Mouse (Mus musculus): ENCODE data around the gene Rftn1. TPM values are rescaled to one million over a fixed set of nuclear protein-coding genes. Genes with fewer than 3 reads are reported as not detected.

The Rftn1 gene
- polyA plus RNA-seq, 1 experiment: 67.4 TPM

GRCm38 (mm10) chr17:50040727-50041410 is 149.6 kb downstream of the Rftn1 start:
- 84% methylated on average over 3 of the region's 3 CpGs for WGBS
- Histone ChIP-seq H3K27ac (ENCODE audit: insufficient read depth, low read length) (no peak overlapping the region), H3K36me3 (ENCODE audit: control insufficient read depth, insufficient read depth, low read length) (peaks cover 39% of the 10 kb centered on the region), H3K4me1 (ENCODE audit: control insufficient read depth, insufficient read depth, insufficient read length) (no peaks in the 10 kb centered on the region), H3K4me3 (ENCODE audit: extremely low read depth, insufficient read depth, insufficient read length) (no peak overlapping the region), H3K27me3 (ENCODE audit: control insufficient read depth, insufficient read depth, low read length) (no peaks in the 10 kb centered on the region)
- TF ChIP-seq POLR2A (IDR thresholded peaks at IDR 0.05; ENCODE audit: low read depth, low read length) (no peak), CTCF (IDR thresholded peaks at IDR 0.05; ENCODE audit: extremely low read depth, insufficient read depth, insufficient read length, insufficient replicate concordance) (no peak)
- DNase-seq (ENCODE audit: low read depth in 1 of 2, low spot score in 2 of 2): no peak

- WGBS: 93% methylated on average over 10 of the region's 10 CpGs
- peaks cover 39% of the 10 kb centered on the region for H3K36me3 ChIP-seq (ENCODE audit: control insufficient read depth, insufficient read depth, low read length)
- TF ChIP-seq CTCF (IDR thresholded peaks at IDR 0.05; ENCODE audit: extremely low read depth, insufficient read depth, insufficient read length, insufficient replicate concordance) (no peak), POLR2A (IDR thresholded peaks at IDR 0.05; ENCODE audit: low read depth, low read length) (no peak)
Measured at GRCm38 (mm10) chr17:50037882-50038665, 152.4 kb downstream of the Rftn1 start.

GRCm38 (mm10) chr17:50037416-50037815 is 153.1 kb downstream of the Rftn1 start:
- WGBS: 97% methylated on average over 4 of the region's 4 CpGs
- DNase-seq (ENCODE audit: low read depth in 1 of 2, low spot score in 2 of 2): no peak
- H3K4me3 ChIP-seq (ENCODE audit: extremely low read depth, insufficient read depth, insufficient read length): no peak overlapping the region
- H3K27me3 ChIP-seq (ENCODE audit: control insufficient read depth, insufficient read depth, low read length): no peaks in the 10 kb centered on the region
- no peak overlapping the region for H3K27ac ChIP-seq (ENCODE audit: insufficient read depth, low read length)
- H3K36me3 ChIP-seq (ENCODE audit: control insufficient read depth, insufficient read depth, low read length): peaks cover 38% of the 10 kb centered on the region
- TF ChIP-seq CTCF (IDR thresholded peaks at IDR 0.05; ENCODE audit: extremely low read depth, insufficient read depth, insufficient read length, insufficient replicate concordance): no peak
- no peak for TF ChIP-seq POLR2A (IDR thresholded peaks at IDR 0.05; ENCODE audit: low read depth, low read length)
- no peaks in the 10 kb centered on the region for H3K4me1 ChIP-seq (ENCODE audit: control insufficient read depth, insufficient read depth, insufficient read length)

More at GRCm38 (mm10) chr17:50037882-50038665, 152.4 kb downstream of the Rftn1 start:
- no peak for DNase-seq (ENCODE audit: low read depth in 1 of 2, low spot score in 2 of 2)
- H3K4me3 ChIP-seq (ENCODE audit: extremely low read depth, insufficient read depth, insufficient read length): no peak overlapping the region
- H3K4me1 ChIP-seq (ENCODE audit: control insufficient read depth, insufficient read depth, insufficient read length): no peaks in the 10 kb centered on the region
- no peaks in the 10 kb centered on the region for H3K27me3 ChIP-seq (ENCODE audit: control insufficient read depth, insufficient read depth, low read length)
- no peak overlapping the region for H3K27ac ChIP-seq (ENCODE audit: insufficient read depth, low read length)

GRCm38 (mm10) chr17:50036751-50037385 is 153.6 kb downstream of the Rftn1 start:
- Histone ChIP-seq H3K4me1 (ENCODE audit: control insufficient read depth, insufficient read depth, insufficient read length) (no peaks in the 10 kb centered on the region), H3K27ac (ENCODE audit: insufficient read depth, low read length) (no peak overlapping the region), H3K4me3 (ENCODE audit: extremely low read depth, insufficient read depth, insufficient read length) (no peak overlapping the region), H3K27me3 (ENCODE audit: control insufficient read depth, insufficient read depth, low read length) (no peaks in the 10 kb centered on the region), H3K36me3 (ENCODE audit: control insufficient read depth, insufficient read depth, low read length) (peaks cover 42% of the 10 kb centered on the region)
- DNase-seq (ENCODE audit: low read depth in 1 of 2, low spot score in 2 of 2): no peak
- 95% methylated on average over 14 of the region's 14 CpGs for WGBS
- TF ChIP-seq CTCF (IDR thresholded peaks at IDR 0.05; ENCODE audit: extremely low read depth, insufficient read depth, insufficient read length, insufficient replicate concordance) (no peak), POLR2A (IDR thresholded peaks at IDR 0.05; ENCODE audit: low read depth, low read length) (no peak)

GRCm38 (mm10) chr17:50033698-50034097 is 156.8 kb downstream of the Rftn1 start:
- Histone ChIP-seq H3K36me3 (ENCODE audit: control insufficient read depth, insufficient read depth, low read length) (peaks cover 40% of the 10 kb centered on the region), H3K4me3 (ENCODE audit: extremely low read depth, insufficient read depth, insufficient read length) (no peak overlapping the region), H3K4me1 (ENCODE audit: control insufficient read depth, insufficient read depth, insufficient read length) (no peaks in the 10 kb centered on the region), H3K27me3 (ENCODE audit: control insufficient read depth, insufficient read depth, low read length) (no peaks in the 10 kb centered on the region), H3K27ac (ENCODE audit: insufficient read depth, low read length) (no peak overlapping the region)
- 68% methylated on average over 6 of the region's 6 CpGs for WGBS
- DNase-seq (ENCODE audit: low read depth in 1 of 2, low spot score in 2 of 2): no peak
- no peak for TF ChIP-seq POLR2A (IDR thresholded peaks at IDR 0.05; ENCODE audit: low read depth, low read length)
- TF ChIP-seq CTCF (IDR thresholded peaks at IDR 0.05; ENCODE audit: extremely low read depth, insufficient read depth, insufficient read length, insufficient replicate concordance): no peak

GRCm38 (mm10) chr17:50031548-50032491 is 158.7 kb downstream of the Rftn1 start:
- Histone ChIP-seq H3K4me3 (ENCODE audit: extremely low read depth, insufficient read depth, insufficient read length) (no peak overlapping the region), H3K36me3 (ENCODE audit: control insufficient read depth, insufficient read depth, low read length) (peaks cover 31% of the 10 kb centered on the region), H3K27ac (ENCODE audit: insufficient read depth, low read length) (no peak overlapping the region), H3K4me1 (ENCODE audit: control insufficient read depth, insufficient read depth, insufficient read length) (no peaks in the 10 kb centered on the region; the same call in 1 of the 2 replicates), H3K27me3 (ENCODE audit: control insufficient read depth, insufficient read depth, low read length) (no peaks in the 10 kb centered on the region)
- WGBS: 91% methylated on average over 13 of the region's 13 CpGs
- DNase-seq (ENCODE audit: low read depth in 1 of 2, low spot score in 2 of 2): no peak
- TF ChIP-seq CTCF (IDR thresholded peaks at IDR 0.05; ENCODE audit: extremely low read depth, insufficient read depth, insufficient read length, insufficient replicate concordance) (no peak), POLR2A (IDR thresholded peaks at IDR 0.05; ENCODE audit: low read depth, low read length) (no peak)

Data from spleen, adult 2 months (tissue).